Comparison of ENCODE assay signal across 13 mouse cellular contexts in the genomic region with DNA sequence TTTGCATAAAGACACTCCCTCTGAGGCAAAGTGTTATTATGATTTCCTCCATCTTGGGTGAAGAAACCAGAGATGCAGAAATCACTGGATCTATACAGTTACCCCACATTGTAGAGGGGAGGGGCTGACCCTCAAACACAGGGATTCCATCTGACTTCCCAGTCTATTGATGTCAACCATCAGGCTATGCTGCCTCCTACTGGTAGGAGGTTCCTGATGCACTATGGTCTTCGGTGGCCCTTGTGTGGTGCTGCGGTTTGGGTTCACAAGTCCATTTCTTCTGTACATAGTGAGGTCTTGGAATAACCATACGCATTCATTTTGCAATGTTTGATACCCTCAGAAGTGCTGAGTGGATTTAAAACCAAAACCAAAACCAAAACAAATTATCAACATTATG.
A peak's percentile ranks its signal among the peaks of the same experiment; 100 is the strongest.
DNase-seq lines count a peak whose midpoint lies in the region; ATAC-seq and TF ChIP-seq lines count a peak whose summit lies in the region.
"Had no signal": no experiment of that assay in that cellular context is flagged by ENCODE, and none has a peak within 500 bp of the region (broad histone marks: within the 10 kb centered on the region; RNA-seq: fewer than 3 reads in every experiment).

No protein-coding gene starts in this region.

- no peak overlapping the region for H3K9ac ChIP-seq in hindbrain, postnatal 0 days (replicated peaks; ENCODE audit: low read length)
- H3K9ac ChIP-seq in hindbrain, embryonic 16.5 days (ENCODE audit: low read depth, low read length) = no peak overlapping the region
- H3K9ac ChIP-seq in stomach, postnatal 0 days (ENCODE audit: low read length) = no peak overlapping the region
- no peak overlapping the region for H3K9ac ChIP-seq in midbrain, embryonic 15.5 days
- H3K9ac ChIP-seq: kidney, embryonic 15.5 days; neural tube, embryonic 12.5 days had no signal

- peak; percentile 34; the same call in 1 of the 2 replicates for TF ChIP-seq CTCF in hindbrain, postnatal 0 days (IDR thresholded peaks at IDR 0.05; ENCODE audit: low read depth)
- peak; percentile 7; the same call in 1 of the 2 replicates for TF ChIP-seq CTCF in spleen, adult 2 months (IDR thresholded peaks at IDR 0.05; ENCODE audit: extremely low read depth, insufficient read depth, insufficient read length, insufficient replicate concordance)
- TF ChIP-seq CTCF in bone marrow, adult 2 months (IDR thresholded peaks at IDR 0.05; ENCODE audit: control insufficient read depth, insufficient read depth, low read length) = peak; percentile 34; the same call in 1 of the 2 replicates
- TF ChIP-seq CTCF in stomach, postnatal 0 days (IDR thresholded peaks at IDR 0.05; ENCODE audit: low read depth) = peak; percentile 58

- H3K27me3 ChIP-seq in hindbrain, postnatal 0 days (ENCODE audit: insufficient read depth, low read length) = no peaks in the 10 kb centered on the region
- no peaks in the 10 kb centered on the region for H3K27me3 ChIP-seq in hindbrain, embryonic 16.5 days (replicated peaks; ENCODE audit: control insufficient read depth, insufficient read depth, low read length)
- no peaks in the 10 kb centered on the region for H3K27me3 ChIP-seq in spleen, adult 2 months (ENCODE audit: control insufficient read depth, insufficient read depth, low read length)
- no peaks in the 10 kb centered on the region for H3K27me3 ChIP-seq in stomach, postnatal 0 days (ENCODE audit: control insufficient read depth, insufficient read depth, low read length)
- H3K27me3 ChIP-seq in midbrain, embryonic 15.5 days (replicated peaks) = no peaks in the 10 kb centered on the region
- H3K27me3 ChIP-seq: kidney, embryonic 15.5 days; neural tube, embryonic 12.5 days had no signal

- no peak for TF ChIP-seq POLR2A in spleen, adult 2 months (IDR thresholded peaks at IDR 0.05; ENCODE audit: low read depth, low read length)
- TF ChIP-seq POLR2A in bone marrow, adult 2 months (IDR thresholded peaks at IDR 0.05; ENCODE audit: borderline replicate concordance, control insufficient read depth, low read depth, low read length) = no peak

- TF ChIP-seq EP300 in stomach, postnatal 0 days (optimal IDR thresholded peaks at IDR 0.05) = no peak

- no peaks in the 10 kb centered on the region for H3K9me3 ChIP-seq in hindbrain, postnatal 0 days (ENCODE audit: low read length)
- H3K9me3 ChIP-seq in hindbrain, embryonic 16.5 days (ENCODE audit: control insufficient read depth, low read length) = no peaks in the 10 kb centered on the region
- H3K9me3 ChIP-seq in stomach, postnatal 0 days (ENCODE audit: control insufficient read depth, low read length) = no peaks in the 10 kb centered on the region
- no peaks in the 10 kb centered on the region for H3K9me3 ChIP-seq in midbrain, embryonic 15.5 days
- H3K9me3 ChIP-seq: kidney, embryonic 15.5 days; neural tube, embryonic 12.5 days had no signal

- H3K4me1 ChIP-seq in hindbrain, postnatal 0 days (ENCODE audit: insufficient read depth, low read length) = no peaks in the 10 kb centered on the region
- peaks cover 4% of the 10 kb centered on the region for H3K4me1 ChIP-seq in hindbrain, embryonic 16.5 days (ENCODE audit: control insufficient read depth, insufficient read depth, low read depth, low read length)
- H3K4me1 ChIP-seq in spleen, adult 2 months (ENCODE audit: control insufficient read depth, insufficient read depth, insufficient read length) = no peaks in the 10 kb centered on the region
- no peaks in the 10 kb centered on the region for H3K4me1 ChIP-seq in bone marrow, adult 2 months (ENCODE audit: control insufficient read depth, insufficient read depth, low read length)
- no peaks in the 10 kb centered on the region for H3K4me1 ChIP-seq in stomach, postnatal 0 days (replicated peaks; ENCODE audit: control insufficient read depth, insufficient read depth)
- peaks cover 23% of the 10 kb centered on the region for H3K4me1 ChIP-seq in midbrain, embryonic 15.5 days
- H3K4me1 ChIP-seq: kidney, embryonic 15.5 days; neural tube, embryonic 12.5 days had no signal

- ATAC-seq in hindbrain, postnatal 0 days = no peak
- ATAC-seq in hindbrain, embryonic 16.5 days = no peak
- no peak for ATAC-seq in stomach, postnatal 0 days (ENCODE audit: low FRiP score, low TSS enrichment)
- ATAC-seq in midbrain, embryonic 15.5 days (replicated peaks) = no peak

- no peak overlapping the region for H3K4me3 ChIP-seq in hindbrain, postnatal 0 days (ENCODE audit: low read length)
- no peak overlapping the region for H3K4me3 ChIP-seq in hindbrain, embryonic 16.5 days (ENCODE audit: low read length)
- H3K4me3 ChIP-seq in spleen, adult 2 months (ENCODE audit: extremely low read depth, insufficient read depth, insufficient read length) = no peak overlapping the region
- H3K4me3 ChIP-seq in bone marrow, adult 2 months (replicated peaks; ENCODE audit: control insufficient read depth, low read depth, low read length) = no peak overlapping the region
- no peak overlapping the region for H3K4me3 ChIP-seq in stomach, postnatal 0 days (ENCODE audit: low read depth, low read length)
- H3K4me3 ChIP-seq in midbrain, embryonic 15.5 days = no peak overlapping the region
- H3K4me3 ChIP-seq: kidney, embryonic 15.5 days; neural tube, embryonic 12.5 days had no signal

- WGBS in hindbrain, postnatal 0 days = 88% methylated on average over 3 of the region's 3 CpGs
- 92% methylated on average over 3 of the region's 3 CpGs for WGBS in hindbrain, embryonic 16.5 days
- WGBS in spleen, adult 2 months = 82% methylated on average over 3 of the region's 3 CpGs
- WGBS in bone marrow, adult 2 months = 77% methylated on average over 3 of the region's 3 CpGs
- WGBS in stomach, postnatal 0 days = 87% methylated on average over 3 of the region's 3 CpGs
- WGBS in midbrain, embryonic 15.5 days = 94% methylated on average over 3 of the region's 3 CpGs

- DNase-seq in hindbrain, postnatal 0 days (ENCODE audit: low spot score) = no peak
- DNase-seq in spleen, adult 2 months (ENCODE audit: low read depth in 1 of 2, low spot score in 2 of 2) = no peak
- no peak for DNase-seq in spleen, postnatal 10 days (ENCODE audit: low spot score in 2 of 2)
- no peak for DNase-seq in stomach, postnatal 0 days (ENCODE audit: low spot score)
- DNase-seq: heart, postnatal 14 days; right cerebral cortex, postnatal 14 days; thymus, adult 2 months had no signal

- H3K4me2 ChIP-seq in hindbrain, postnatal 0 days (ENCODE audit: low read depth, low read length) = no peak overlapping the region
- no peak overlapping the region for H3K4me2 ChIP-seq in hindbrain, embryonic 16.5 days (ENCODE audit: low read length)
- no peak overlapping the region for H3K4me2 ChIP-seq in stomach, postnatal 0 days (replicated peaks; ENCODE audit: low read depth)
- H3K4me2 ChIP-seq in midbrain, embryonic 15.5 days = no peak overlapping the region
- H3K4me2 ChIP-seq: kidney, embryonic 15.5 days; neural tube, embryonic 12.5 days had no signal

- H3K36me3 ChIP-seq in hindbrain, postnatal 0 days (ENCODE audit: insufficient read depth, low read length) = no peaks in the 10 kb centered on the region
- H3K36me3 ChIP-seq in hindbrain, embryonic 16.5 days (ENCODE audit: control insufficient read depth, insufficient read depth, low read length) = no peaks in the 10 kb centered on the region
- no peaks in the 10 kb centered on the region for H3K36me3 ChIP-seq in spleen, adult 2 months (ENCODE audit: control insufficient read depth, insufficient read depth, low read length)
- no peaks in the 10 kb centered on the region for H3K36me3 ChIP-seq in stomach, postnatal 0 days (ENCODE audit: control insufficient read depth, insufficient read depth, low read length)
- no peaks in the 10 kb centered on the region for H3K36me3 ChIP-seq in midbrain, embryonic 15.5 days (replicated peaks)
- H3K36me3 ChIP-seq: kidney, embryonic 15.5 days; neural tube, embryonic 12.5 days had no signal

- no peak overlapping the region for H3K27ac ChIP-seq in hindbrain, postnatal 0 days
- no peak overlapping the region for H3K27ac ChIP-seq in hindbrain, embryonic 16.5 days (ENCODE audit: low read depth, low read length)
- H3K27ac ChIP-seq in spleen, adult 2 months (ENCODE audit: insufficient read depth, low read length) = no peak overlapping the region
- no peak overlapping the region for H3K27ac ChIP-seq in bone marrow, adult 2 months (ENCODE audit: control insufficient read depth, insufficient read depth, low read depth, low read length, poor library complexity)
- no peak overlapping the region for H3K27ac ChIP-seq in stomach, postnatal 0 days (replicated peaks)
- no peak overlapping the region for H3K27ac ChIP-seq in midbrain, embryonic 15.5 days
- H3K27ac ChIP-seq: kidney, embryonic 15.5 days; macrophage; neural tube, embryonic 12.5 days had no signal

Comparison
In these comparisons a context has a peak if more than half of its experiments do, and no peak if none do; other contexts are left out.
1. CTCF ChIP-seq: peak in every context shown above with its lines; median percentile 58 in stomach, postnatal 0 days; 34 in hindbrain, postnatal 0 days; 34 in bone marrow, adult 2 months; 7 in spleen, adult 2 months.